Mouse (Mus musculus) adrenal gland (tissue): ENCODE measurements around the gene Pde7b.

Source experiments
- intact Hi-C: fragments of 180-260 bp; cut with DNase I; formaldehyde crosslinking; loops from one replicate; pipeline ENCODE4 v1.15.1; 2025
- long read RNA-seq, 2 experiments: library from polyadenylated mRNA; unstranded; transcript quantifications; one replicate each; pipeline ENCODE4 v2.0.0; 2020; ENCODE audit warnings: borderline replicate concordance in 1 of 2; ENCODE audit not compliant: insufficient replicate concordance in 1 of 2

The Pde7b gene
- long read RNA-seq, experiment 1, partial matches to known transcripts, result 0 of 1 reads
- long read RNA-seq, experiment 1, other reads (novel, unspliced or antisense), result 1 of 1 reads
- long read RNA-seq, experiment 2, partial matches to known transcripts, result 0 of 3 reads
- long read RNA-seq, experiment 2, other reads (novel, unspliced or antisense), result 3 of 3 reads

GRCm38 (mm10) chr10:20724906-20725305 is at the start of gene Pde7b:
Gene Pde7b, minus strand, starts transcription at chr10:20725078.
- intact Hi-C loops, result no loop called here

DNA sequence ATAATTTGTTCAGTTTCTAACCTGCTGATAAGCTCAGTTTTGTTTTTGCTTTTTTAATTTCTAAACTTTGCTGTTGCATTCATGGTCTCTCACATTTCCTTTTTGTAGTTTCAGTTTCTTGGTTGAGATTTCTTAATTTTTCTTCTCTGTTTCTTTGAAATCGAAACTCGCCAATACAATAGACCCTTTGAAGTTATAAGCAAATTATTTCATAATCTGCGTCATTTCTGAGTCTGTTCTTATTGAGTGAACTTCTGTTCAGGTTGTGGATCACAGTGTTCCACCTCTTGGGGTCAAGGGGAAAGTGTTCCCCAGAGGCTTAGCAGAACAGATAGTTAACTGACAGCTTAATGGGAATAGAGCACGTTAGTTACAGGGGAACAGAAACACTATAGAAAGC is 47.2 kb upstream of the Pde7b start:
- intact Hi-C loops, result no loop called here

DNA sequence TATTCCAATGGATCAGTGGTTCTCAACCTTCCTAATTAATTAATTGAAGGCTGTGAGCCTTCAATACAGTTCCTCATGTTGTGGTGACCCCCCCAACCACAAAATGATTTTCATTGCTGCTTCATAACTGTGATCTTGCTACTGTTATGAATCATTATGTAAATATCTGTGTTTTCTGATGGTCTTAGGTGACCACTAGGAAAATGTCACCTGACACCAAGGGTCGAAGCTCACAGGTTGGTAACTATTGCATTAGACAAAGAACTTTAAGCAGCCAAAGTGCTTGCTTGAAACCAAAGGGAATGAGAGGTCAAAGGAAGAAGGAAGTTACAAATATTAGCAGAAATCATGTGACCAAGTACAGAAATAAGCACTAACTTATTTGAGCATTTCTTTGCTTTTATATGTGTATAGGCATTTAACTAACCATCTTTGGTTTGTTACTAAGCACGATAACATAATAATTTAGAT is 45.6 kb upstream of the Pde7b start:
- intact Hi-C loops, result no loop called here

DNA sequence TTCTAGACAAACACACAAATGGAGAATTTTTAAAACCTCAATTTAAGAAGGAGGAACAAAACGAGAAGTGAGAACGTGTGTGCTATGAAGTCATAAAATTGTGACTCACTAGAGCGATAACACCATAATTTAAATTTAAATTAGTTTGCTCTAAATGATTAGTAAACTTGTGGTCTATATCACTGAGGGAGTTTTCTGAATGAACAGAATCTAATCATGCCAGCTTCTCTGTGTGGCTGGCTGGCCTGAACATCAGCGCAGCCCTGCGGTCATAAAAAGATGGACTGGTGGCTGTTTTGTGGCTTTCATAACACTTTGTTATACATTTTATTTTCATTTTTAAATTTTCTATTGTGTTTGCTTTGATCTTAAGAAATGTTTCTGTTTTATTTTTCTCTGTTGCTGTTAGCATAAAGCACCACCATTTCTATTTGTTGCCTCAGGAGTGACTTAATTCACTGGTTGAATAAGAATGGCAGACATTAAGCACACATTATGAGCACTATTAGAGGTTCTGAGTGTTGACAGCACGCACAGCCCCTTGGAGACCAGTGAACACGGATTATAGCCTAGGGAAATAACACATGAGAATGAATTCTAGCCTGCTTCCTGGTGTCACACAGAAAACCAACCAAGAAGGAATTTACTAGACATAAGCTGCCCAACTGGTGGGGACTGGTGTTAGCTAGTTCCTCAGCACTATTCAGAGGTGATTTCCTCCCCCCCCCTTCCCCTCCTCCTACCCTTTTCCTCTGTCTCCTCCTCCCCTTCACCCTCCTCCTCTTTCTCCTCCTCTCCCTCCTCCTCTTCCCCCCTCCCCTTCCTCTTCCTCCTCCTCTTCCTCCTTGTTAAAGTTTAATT is 44.9 kb upstream of the Pde7b start:
- intact Hi-C loops, result no loop called here

DNA sequence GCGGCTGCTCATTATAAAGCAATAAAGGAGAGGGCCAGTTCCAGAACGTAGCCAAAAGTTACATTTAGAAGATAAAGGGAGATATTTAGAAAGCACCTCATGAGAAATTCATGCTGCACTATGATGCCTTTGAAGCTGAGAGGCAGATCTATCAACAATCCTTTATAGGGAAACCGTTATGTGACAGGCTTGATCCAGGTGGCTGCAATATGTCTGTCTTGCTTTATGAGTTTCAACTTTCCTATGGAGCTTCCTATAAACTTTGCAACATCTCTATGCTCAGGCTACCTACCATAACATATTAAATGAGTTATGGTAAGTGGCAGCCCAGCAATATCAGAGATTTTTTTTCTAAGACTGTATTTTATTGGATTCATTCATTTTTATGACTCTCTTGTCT is 39.5 kb upstream of the Pde7b start:
- intact Hi-C loops, result no loop called here

GRCm38 (mm10) chr10:20758939-20759338 is 34.1 kb upstream of the Pde7b start:
- intact Hi-C loops, result no loop called here

DNA sequence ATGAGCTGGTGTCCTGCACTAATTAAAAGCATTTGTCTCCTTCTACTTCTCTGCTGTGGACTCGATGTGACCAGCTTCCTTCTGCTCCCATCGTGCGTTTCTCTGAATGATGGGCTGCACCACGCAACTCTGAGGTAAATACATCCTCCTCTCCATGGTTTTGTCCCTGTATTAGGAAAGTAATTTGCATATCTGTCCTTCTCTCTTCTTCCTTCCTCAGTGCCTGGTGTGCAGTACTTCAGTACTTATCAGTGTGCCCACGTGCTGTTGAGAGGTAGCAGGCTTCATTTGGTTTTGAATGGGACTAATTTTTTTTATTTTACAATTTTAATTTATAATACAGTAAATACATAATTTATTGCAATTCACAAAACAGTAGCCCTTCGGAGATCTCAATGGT is 33.4 kb upstream of the Pde7b start:
- intact Hi-C loops, result no loop called here

GRCm38 (mm10) chr10:20756219-20756618 is 31.3 kb upstream of the Pde7b start:
- intact Hi-C loops, result no loop called here

DNA sequence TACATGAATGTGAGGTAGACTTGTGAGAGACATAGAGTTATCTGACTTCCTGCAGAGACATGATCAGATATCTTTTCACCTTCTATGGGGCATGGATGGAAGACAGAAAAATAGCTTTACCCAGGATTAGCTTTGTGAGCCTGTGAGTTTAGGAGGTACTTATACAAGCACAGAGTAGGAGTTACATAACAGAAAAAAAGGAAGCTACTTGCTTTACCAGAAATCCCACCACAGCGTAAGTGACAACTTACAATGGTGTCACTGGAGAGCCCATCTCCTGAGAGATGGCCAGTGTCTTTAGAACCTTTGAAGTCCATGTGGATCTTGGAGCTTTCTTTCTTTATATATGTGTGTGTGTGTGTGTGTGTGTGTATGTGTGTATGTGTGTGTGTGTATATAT is 28.0 kb upstream of the Pde7b start:
- intact Hi-C loops, result no loop called here

DNA sequence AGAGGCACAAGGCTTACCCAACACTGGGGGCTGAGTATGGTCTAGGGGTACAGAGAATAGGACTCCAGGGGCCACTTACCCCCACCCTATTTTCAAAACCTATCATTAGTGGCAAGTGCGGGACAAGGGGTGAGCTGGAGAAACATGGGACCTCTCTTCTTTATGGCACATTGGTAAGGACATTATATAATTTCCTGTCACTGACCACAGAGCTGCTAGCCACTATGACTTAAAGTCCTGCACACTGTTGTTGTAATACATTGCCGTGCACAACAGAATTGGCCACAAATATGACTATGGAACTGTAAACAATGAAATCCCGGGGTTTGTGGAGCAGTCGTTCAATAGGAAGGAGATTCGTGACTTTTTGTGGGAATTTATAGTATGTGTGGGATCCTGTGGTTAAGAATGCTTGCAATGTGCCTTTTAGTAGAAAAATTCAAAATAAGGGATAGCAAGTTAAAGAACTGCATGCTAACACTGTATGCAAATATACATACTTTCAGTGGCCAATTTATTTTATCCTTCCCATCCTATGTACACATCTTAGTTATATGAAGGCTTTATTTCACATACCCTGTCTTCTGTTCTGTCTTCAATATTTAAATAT is 25.9 kb upstream of the Pde7b start:
- intact Hi-C loops, result no loop called here

DNA sequence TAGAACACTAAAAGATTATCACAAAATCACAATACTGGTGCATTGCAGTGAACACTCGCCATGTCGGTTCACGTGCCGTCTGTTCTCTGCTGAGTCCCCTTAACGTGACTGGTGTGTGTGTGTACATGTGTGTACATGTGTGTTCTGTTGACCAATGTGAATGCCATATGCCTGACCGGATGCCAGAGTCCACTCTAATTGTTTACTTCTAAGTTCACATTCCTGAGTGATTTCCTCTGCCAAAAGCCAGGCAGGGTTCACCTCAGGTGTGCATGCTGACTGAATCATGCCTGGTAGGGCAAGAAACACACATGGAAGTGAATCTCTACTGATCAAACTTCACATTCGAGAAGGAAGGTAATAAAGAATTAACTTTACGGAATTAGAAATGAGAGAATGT is 24.1 kb upstream of the Pde7b start:
- intact Hi-C loops, result no loop called here

DNA sequence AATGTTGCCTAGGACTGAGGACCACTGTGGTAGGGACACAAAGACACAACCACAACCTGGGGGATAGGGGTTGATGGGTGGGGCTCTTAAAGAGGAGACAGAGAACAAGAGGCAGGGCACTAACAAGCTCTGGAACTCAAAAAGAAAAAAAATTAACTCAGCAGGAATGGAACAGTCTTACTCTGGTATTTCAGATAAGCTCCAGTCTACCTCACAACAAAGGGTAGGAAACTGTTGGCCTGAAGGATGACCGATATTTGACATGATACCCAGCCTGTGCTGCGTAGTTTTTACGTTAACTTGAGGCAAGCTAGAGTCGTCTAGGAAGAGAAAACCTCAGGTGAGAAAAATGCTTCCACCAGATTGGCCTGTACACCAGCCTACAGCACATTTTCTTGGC is 22.4 kb upstream of the Pde7b start:
- intact Hi-C loops, result no loop called here

DNA sequence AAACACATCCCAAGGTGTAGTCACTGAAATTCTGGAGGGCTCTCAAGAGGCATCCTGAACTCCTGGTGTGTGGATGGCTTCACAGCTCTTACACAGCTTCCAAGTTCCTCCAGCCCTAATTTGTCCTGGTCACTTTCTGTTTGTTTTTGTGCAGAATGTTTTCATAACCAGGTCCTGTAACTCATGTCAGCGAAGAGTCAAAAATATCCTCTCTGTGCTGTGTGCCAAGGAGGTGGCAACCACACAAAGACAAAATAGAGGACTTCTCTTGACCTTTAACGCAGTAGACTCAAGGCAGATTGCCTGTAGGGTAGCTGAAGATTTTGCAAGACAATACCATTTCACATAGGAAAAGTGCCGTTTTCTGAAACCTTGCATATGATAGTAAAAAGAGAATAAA is 14.9 kb upstream of the Pde7b start:
- intact Hi-C loops, result no loop called here

DNA sequence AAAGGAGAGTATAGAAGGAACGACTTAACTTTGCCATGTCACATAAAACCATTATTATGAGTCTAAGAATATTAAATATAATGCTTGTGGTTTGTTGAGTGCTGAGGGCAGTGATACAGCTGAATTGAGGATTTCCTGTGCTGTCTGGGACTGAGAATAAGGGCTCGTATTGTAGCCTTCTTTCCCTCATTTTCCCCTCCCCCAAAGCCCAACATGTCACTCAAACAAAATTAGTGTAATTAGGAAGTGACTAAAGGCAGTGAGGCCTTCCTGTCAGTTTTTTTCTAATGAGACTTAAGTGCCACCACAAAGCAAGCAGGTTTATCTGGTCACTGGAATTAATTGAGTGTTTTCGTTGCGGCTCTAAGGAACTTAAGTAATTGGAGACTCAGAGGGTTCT is 12.3 kb upstream of the Pde7b start:
- intact Hi-C loops, result no loop called here

DNA sequence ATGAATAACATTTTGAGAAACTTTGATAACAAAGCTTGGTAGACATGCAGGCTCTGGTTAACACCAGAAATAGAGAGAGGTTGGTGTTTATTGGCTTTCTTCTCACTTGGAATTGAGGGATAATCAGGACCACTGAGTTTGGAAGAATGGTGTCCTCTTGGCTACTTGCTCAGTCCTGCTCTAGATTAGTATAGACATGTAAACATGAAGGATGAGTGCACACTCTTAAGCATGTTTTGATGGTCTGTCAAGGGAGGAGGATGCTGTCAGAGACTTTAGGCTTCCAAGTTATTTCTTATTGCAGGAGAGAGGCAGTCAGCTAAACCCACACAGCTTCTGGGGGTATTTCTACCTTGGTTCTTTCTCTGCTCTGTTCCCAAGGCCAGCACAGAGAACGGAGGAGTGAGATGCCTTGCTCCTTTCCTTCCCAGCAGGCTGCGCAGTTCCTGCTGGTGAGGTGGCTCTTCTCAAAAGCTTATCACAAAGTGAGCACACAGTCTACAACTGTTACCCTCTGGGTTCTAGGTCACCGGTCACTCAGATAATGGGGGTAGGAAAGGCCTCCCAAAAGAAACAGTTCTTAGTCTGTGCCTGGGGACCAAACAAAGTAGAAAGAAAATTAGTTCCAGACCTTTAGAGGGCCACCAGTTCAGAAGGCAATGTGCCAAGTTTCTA is 11.0 kb upstream of the Pde7b start:
- intact Hi-C loops, result no loop called here

- intact Hi-C loops, result no loop called here
Measured at GRCm38 (mm10) chr10:20733576-20733975, 8.7 kb upstream of the Pde7b start.

- intact Hi-C loops, result no loop called here
Measured at GRCm38 (mm10) chr10:20732180-20732579, 7.3 kb upstream of the Pde7b start.

- intact Hi-C loops, result no loop called here
Measured at GRCm38 (mm10) chr10:20730034-20730433, 5.2 kb upstream of the Pde7b start.

DNA sequence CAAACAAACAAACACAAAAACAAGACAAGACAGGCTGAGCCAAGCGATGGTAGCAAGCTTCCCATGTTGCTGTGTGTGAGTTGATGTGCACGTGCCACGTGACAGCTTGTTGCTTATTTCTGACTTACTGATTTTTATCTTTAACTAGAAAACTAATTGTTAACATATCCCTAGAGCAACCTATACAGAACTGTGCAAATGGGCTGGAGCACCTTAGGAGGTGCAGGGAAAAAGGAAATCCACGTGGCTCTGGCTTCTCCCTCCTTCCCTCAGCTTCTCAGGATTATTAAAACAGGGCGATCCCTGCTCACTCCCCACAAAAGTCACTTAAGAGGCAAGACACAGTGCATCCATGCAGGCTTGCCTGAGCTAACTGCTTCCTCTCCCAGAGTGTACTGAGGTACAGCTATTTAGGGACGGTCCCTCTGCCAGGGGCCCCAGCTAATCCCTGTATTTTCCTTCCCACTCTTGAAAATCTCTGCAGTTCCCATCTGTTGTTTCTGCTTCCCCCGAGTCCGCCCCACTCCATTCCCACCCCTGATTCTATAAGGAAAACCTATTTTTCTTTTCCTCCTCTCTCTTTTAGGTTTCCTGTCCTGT is 606 bp upstream of the Pde7b start:
- intact Hi-C loops, result no loop called here

DNA sequence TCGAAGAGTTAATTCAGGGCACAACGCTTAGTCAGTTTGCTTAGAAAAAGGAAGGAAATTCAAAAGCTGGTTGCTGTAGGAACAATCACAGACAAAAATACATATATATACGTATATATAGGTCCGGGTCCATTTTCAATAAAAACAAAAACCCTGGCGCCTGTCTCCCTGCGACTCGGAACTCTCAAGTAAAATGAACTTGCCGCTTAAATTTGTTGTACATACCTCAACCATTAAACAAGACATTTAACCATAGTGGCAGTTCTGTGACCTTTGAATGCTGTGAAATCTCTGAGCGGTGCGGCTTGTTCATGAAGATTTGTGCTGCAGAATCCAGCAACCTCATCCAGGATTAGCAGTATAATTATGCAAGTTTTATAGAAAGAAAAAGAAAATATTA is 427 bp downstream of the Pde7b start:
- intact Hi-C loops, result no loop called here

- intact Hi-C loops, result no loop called here
Measured at GRCm38 (mm10) chr10:20723962-20724361, 916 bp downstream of the Pde7b start.

DNA sequence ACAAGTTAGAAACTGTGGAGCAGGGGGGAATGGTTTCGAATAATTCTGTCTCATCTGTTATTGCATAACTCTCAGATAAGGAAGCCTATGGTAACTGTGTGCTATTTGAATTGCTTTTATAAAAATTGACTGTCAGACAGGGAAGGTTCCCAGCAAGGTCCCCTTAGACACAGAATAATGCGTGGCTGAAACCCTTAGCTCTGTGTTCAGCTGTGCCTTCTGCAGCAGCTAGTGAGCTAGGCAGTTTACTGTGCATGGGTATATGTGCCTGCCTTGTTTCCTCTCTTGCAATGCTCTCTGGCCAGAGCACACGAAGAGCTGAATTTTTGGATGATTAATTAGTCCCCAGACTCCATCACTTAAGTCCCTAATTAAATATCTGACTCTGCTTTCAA is 1.4 kb downstream of the Pde7b start:
- intact Hi-C loops, result no loop called here
